Mouse (Mus musculus) embryonic facial prominence, embryonic 12.5 days (tissue): ENCODE measurements at regions not wholly inside any gene's neighbourhood (a gene's known extent, or its start where the extent isn't known, plus 50 kb on each side); places are given as distances from the start of the nearest gene placed in this dataset.
A peak's percentile ranks its signal among the peaks of the same experiment; 100 is the strongest.

ENCODE experiments used
- ATAC-seq: fragments of 200-750 bp; cut with Nextera tagmentation; 2 replicates; pipeline ENCODE4 v1.8.0; 2017; ENCODE audit not compliant: insufficient number of reproducible peaks, insufficient read depth, low FRiP score, low TSS enrichment
- H3K27ac ChIP-seq: fragments of 300-500 bp; sonication (generic); 2 replicates; pipeline ENCODE4 v1.5.1; 2016; ENCODE audit warnings: mild to moderate bottlenecking
- H3K27me3 ChIP-seq: fragments of 300-500 bp; sonication (generic); 2 replicates; pipeline ENCODE4 v1.6.1; 2016; ENCODE audit warnings: mild to moderate bottlenecking, moderate library complexity
- H3K36me3 ChIP-seq: fragments of 300-500 bp; sonication (generic); 2 replicates; pipeline ENCODE4 v1.6.1; 2016; ENCODE audit warnings: mild to moderate bottlenecking
- H3K4me1 ChIP-seq: fragments of 300-500 bp; sonication (generic); 2 replicates; pipeline ENCODE4 v1.6.1; 2016
- H3K4me2 ChIP-seq: fragments of 300-500 bp; sonication (generic); replicated peaks from 2 replicates; pipeline ENCODE4 v1.6.1; 2016; ENCODE audit warnings: mild to moderate bottlenecking, moderate library complexity
- H3K4me3 ChIP-seq: fragments of 300-500 bp; sonication (generic); 2 replicates; pipeline ENCODE4 v1.5.1; 2016; ENCODE audit warnings: mild to moderate bottlenecking
- H3K9ac ChIP-seq: fragments of 300-500 bp; sonication (generic); 2 replicates; pipeline ENCODE4 v1.6.1; 2016; ENCODE audit warnings: mild to moderate bottlenecking, moderate library complexity
- H3K9me3 ChIP-seq: fragments of 300-500 bp; sonication (generic); 2 replicates; pipeline ENCODE4 v1.6.1; 2016; ENCODE audit warnings: mild to moderate bottlenecking, moderate library complexity
- WGBS: fragments of 180-500 bp; shearing (Covaris S2); methylation state at CpG from one replicate; pipeline ENCODE4 v1.1.7; 2016; 5-methylcytosine and 5-hydroxymethylcytosine counted together

DNA sequence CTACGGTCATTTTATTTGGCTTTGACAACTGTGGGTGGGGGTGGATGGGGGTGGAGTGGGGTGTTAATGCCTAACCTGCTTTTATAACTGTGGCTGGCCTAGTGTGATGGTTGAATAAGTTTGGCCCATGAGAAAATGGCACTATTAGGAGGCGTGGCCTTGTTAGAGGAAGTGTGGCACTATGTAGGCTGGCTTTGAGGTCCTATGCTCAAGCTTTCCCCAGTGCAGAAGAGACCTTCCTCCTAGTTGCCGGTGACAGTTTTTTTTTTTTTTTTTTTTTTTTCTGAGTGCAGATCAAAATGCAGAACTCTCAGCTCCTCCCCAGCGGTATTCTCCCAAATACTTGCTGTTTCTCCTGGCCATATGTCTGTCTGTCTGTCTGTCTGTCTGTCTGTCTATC lies 404.6 kb upstream of the Smim15 start:
- no peaks in the 10 kb centered on the region for H3K36me3 ChIP-seq
- peaks cover 9% of the 10 kb centered on the region for H3K27me3 ChIP-seq
- H3K9me3 ChIP-seq = no peaks in the 10 kb centered on the region
- no peak for ATAC-seq
- 0 out of 2 replicates have a peak, but pooled peaks cover 3% of the 10 kb centered on the region for H3K4me1 ChIP-seq
- no peak overlapping the region for H3K4me3 ChIP-seq
- no peak overlapping the region for H3K4me2 ChIP-seq
- no peak overlapping the region for H3K9ac ChIP-seq
- 82% methylated on average over 4 of the region's 4 CpGs for WGBS
- H3K27ac ChIP-seq = no peak overlapping the region

DNA sequence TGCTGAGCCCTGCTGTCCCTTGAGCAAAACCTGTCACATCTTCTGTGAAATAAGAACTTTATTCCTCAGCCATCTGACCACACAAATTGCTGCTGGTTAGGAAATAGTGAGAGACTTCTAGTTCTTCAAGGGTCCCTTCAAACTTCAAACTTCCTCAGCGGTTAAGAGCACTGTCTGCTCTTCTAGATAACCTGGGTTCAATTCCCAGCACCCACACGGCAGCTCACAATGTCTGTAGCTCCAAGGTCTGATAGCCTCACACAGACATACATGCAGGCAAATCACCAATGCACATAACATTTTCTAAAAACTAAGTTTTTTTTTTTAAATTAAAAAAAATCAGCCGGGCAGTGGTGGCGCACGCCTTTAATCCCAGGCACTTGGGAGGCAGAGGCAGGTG lies 407.0 kb upstream of the Smim15 start:
- 90% methylated on average over 5 of the region's 5 CpGs for WGBS
- no peaks in the 10 kb centered on the region for H3K36me3 ChIP-seq
- H3K4me3 ChIP-seq = no peak overlapping the region
- H3K4me1 ChIP-seq = 0 out of 2 replicates have a peak, but pooled peaks cover 3% of the 10 kb centered on the region
- no peaks in the 10 kb centered on the region for H3K9me3 ChIP-seq
- no peak overlapping the region for H3K27ac ChIP-seq
- no peaks in the 10 kb centered on the region for H3K27me3 ChIP-seq
- H3K9ac ChIP-seq = no peak overlapping the region
- H3K4me2 ChIP-seq = no peak overlapping the region
- ATAC-seq = no peak

DNA sequence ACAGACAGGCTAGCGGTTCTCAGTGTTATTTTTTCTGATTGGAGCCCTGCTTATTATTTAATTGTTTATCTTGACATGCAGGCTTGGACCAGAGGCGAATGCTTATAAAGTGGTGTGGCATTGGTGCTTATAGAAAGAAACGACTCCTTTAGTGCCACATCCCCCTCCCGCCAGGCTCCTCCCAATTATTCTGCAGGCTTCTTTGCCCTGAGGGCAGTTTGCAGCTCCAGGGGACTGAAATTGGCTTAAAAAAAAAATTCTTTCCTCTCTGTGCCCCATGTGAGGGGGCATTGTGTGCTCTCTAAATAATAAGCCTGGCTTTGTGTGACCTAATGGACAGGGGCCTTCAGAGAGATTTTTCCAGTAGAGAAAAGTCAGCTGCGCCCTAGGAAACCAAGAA lies 409.1 kb upstream of the Smim15 start:
- H3K4me1 ChIP-seq = 0 out of 2 replicates have a peak, but pooled peaks cover 3% of the 10 kb centered on the region
- no peak overlapping the region for H3K27ac ChIP-seq
- H3K27me3 ChIP-seq = no peaks in the 10 kb centered on the region
- H3K9me3 ChIP-seq = no peaks in the 10 kb centered on the region
- H3K36me3 ChIP-seq = no peaks in the 10 kb centered on the region
- no peak overlapping the region for H3K4me2 ChIP-seq
- no peak overlapping the region for H3K9ac ChIP-seq
- WGBS = 28% methylated on average over 5 of the region's 5 CpGs
- ATAC-seq = no peak
- H3K4me3 ChIP-seq = no peak overlapping the region

DNA sequence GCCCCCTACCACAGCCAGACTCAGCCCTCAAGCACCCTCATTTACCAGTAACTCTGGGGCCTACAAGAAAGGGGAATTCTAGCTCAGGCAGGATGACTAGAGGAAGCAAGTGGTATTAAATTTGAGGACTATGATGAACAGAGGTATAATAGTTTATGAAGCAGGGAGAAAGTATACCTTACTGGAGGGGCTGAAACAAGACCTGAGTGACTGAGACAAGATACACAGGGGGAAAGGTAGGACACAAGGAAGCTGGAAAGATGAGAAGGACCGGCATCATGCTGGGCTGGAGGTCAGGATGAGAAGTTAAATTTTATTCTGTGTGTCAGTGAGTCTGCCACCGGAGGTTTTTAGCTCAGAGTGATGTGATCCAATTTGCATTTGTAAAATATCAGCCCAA lies 417.2 kb upstream of the Smim15 start:
- no peak overlapping the region for H3K4me2 ChIP-seq
- 78% methylated on average over 2 of the region's 2 CpGs for WGBS
- H3K9me3 ChIP-seq = no peaks in the 10 kb centered on the region
- H3K9ac ChIP-seq = no peak overlapping the region
- H3K36me3 ChIP-seq = no peaks in the 10 kb centered on the region
- no peak overlapping the region for H3K27ac ChIP-seq
- ATAC-seq = no peak
- H3K4me3 ChIP-seq = no peak overlapping the region
- H3K4me1 ChIP-seq = no peaks in the 10 kb centered on the region
- peaks cover 3% of the 10 kb centered on the region; the same call in 1 of the 2 replicates for H3K27me3 ChIP-seq

DNA sequence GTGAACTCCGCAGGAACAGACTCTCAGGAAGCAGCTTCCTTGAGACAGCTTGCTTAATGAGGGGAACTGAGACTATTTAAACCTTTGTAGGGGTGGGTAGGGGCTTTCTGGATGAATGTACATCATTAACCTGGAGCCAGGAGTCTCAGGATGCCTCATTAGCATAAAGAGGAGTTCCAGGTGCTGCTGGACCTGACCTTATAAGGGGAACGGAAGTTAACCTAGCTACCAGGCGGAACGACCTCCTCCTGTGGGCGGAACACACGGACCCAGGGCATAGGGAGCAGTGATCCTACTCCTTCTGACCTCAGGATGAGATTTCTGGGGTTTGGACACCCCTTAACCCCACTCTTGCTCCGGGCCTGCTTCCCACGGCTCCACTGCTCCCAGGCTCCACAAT lies 417.6 kb upstream of the Smim15 start:
- Histone ChIP-seq H3K27ac (no peak overlapping the region), H3K4me3 (no peak overlapping the region), H3K4me1 (no peaks in the 10 kb centered on the region), H3K4me2 (no peak overlapping the region), H3K9me3 (no peaks in the 10 kb centered on the region), H3K9ac (no peak overlapping the region), H3K27me3 (peaks cover 3% of the 10 kb centered on the region; the same call in 1 of the 2 replicates), H3K36me3 (no peaks in the 10 kb centered on the region)
- no peak for ATAC-seq
- 52% methylated on average over 8 of the region's 8 CpGs for WGBS

DNA sequence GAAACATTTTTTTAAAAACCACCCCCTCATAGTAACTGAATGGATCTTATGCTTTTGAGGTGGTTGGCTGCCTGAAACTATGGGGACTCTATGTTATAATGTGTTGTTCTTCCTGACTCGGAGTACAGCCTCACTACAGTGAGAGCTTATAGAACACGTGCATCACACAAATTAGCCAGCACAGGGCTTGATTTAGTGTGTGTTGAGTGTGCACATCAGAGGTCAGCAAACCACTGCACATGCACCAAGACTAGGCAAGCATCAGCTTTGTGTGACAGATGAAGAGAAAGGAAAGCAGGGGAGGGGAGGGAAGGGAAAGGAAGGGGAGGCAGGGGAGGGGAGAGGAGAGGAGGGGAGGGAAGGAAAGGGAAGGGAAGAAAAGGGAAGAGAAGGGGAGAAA lies 422.9 kb upstream of the Smim15 start:
- Histone ChIP-seq H3K27ac (no peak overlapping the region), H3K4me1 (peaks cover 13% of the 10 kb centered on the region; the same call in 1 of the 2 replicates), H3K4me2 (no peak overlapping the region), H3K4me3 (no peak overlapping the region), H3K36me3 (no peaks in the 10 kb centered on the region), H3K9me3 (no peaks in the 10 kb centered on the region), H3K27me3 (peaks cover 3% of the 10 kb centered on the region; the same call in 1 of the 2 replicates), H3K9ac (no peak overlapping the region)
- ATAC-seq = no peak
- WGBS = 71% methylated on average over 2 of the region's 2 CpGs

DNA sequence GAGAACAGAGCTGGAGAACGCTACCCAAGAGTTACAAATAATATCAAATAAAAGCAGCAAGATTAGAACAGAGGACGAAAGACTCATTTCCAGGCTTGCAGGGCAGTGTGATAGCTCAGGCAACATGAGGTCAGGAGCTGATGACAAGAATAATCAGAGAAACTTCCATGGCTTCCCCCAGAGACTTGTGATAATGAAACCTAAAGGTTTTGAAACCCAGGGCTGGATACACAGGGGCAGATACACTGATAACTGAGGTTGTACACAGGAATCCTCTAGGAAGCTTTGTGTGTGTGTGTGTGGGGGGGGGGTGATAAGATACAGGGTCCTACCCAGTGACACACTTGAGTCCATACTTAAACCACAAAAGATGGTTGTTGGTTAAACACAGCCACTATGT lies 423.4 kb upstream of the Smim15 start:
- ATAC-seq = no peak
- 74% methylated on average over 2 of the region's 2 CpGs for WGBS
- Histone ChIP-seq H3K4me1 (peaks cover 13% of the 10 kb centered on the region; the same call in 1 of the 2 replicates), H3K27me3 (peaks cover 3% of the 10 kb centered on the region; the same call in 1 of the 2 replicates), H3K9me3 (no peaks in the 10 kb centered on the region), H3K9ac (no peak overlapping the region), H3K36me3 (no peaks in the 10 kb centered on the region), H3K27ac (no peak overlapping the region), H3K4me3 (no peak overlapping the region), H3K4me2 (no peak overlapping the region)

DNA sequence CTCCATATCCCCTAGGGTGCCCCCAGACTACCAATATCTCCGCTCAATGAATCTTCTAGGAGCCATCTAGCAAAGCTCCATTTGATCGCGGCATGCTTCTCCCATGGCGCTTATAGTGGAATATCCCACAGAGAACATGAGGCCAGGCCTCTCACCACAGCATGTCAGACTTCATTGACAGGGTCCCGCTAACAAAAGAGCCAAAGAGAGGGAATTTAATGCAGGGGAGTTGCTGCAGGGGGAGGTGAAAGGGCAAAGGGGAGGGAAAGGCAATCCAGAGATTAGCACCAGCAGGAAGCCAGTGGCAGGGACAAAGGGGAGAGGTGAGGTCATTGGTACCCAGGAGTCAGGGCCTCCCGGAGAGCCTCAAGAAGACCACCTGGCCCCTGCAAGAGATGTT lies 424.0 kb upstream of the Smim15 start:
- peaks cover 3% of the 10 kb centered on the region; the same call in 1 of the 2 replicates for H3K27me3 ChIP-seq
- ATAC-seq = no peak
- 11% methylated on average over 6 of the region's 6 CpGs for whole genome bisulfite sequencing
- H3K4me3 ChIP-seq = no peak overlapping the region
- no peaks in the 10 kb centered on the region for H3K9me3 ChIP-seq
- H3K27ac ChIP-seq = no peak overlapping the region
- no peak overlapping the region for H3K9ac ChIP-seq
- H3K4me2 ChIP-seq = no peak overlapping the region
- H3K36me3 ChIP-seq = no peaks in the 10 kb centered on the region
- H3K4me1 ChIP-seq = peaks cover 13% of the 10 kb centered on the region; the same call in 1 of the 2 replicates

DNA sequence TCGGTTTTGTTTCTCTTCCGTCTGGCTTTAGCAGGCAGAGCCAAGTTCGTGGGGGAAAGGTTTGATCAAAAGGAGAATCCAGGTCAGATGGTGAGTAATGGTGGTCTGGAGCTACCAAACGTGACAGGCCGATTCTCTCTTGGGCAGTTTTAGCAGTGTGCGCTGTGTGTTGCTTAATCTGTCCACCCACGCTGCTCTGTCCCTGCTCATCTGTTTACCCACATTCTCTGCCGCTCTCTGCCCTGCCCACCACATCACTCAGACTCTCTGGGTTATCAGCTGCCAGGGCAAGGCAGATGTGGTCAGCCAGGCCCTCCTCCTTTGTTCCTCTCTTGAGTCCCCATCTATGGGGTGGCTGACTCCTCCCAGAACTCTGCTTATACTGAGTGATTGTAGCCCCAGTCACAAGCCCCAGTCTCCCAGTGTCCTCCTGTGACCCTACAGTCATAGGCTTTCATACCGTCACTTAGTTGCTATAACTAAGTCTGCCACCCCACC lies 424.8 kb upstream of the Smim15 start:
- WGBS = 38% methylated on average over 9 of the region's 9 CpGs
- no peaks in the 10 kb centered on the region for H3K9me3 ChIP-seq
- H3K9ac ChIP-seq = no peak overlapping the region
- peaks cover 3% of the 10 kb centered on the region; the same call in 1 of the 2 replicates for H3K27me3 ChIP-seq
- H3K36me3 ChIP-seq = no peaks in the 10 kb centered on the region
- 0 out of 2 replicates have a peak, but pooled peaks have one; percentile 28 for ATAC-seq
- H3K27ac ChIP-seq = no peak overlapping the region
- H3K4me2 ChIP-seq = no peak overlapping the region
- peaks cover 13% of the 10 kb centered on the region; the same call in 1 of the 2 replicates for H3K4me1 ChIP-seq
- no peak overlapping the region for H3K4me3 ChIP-seq

DNA sequence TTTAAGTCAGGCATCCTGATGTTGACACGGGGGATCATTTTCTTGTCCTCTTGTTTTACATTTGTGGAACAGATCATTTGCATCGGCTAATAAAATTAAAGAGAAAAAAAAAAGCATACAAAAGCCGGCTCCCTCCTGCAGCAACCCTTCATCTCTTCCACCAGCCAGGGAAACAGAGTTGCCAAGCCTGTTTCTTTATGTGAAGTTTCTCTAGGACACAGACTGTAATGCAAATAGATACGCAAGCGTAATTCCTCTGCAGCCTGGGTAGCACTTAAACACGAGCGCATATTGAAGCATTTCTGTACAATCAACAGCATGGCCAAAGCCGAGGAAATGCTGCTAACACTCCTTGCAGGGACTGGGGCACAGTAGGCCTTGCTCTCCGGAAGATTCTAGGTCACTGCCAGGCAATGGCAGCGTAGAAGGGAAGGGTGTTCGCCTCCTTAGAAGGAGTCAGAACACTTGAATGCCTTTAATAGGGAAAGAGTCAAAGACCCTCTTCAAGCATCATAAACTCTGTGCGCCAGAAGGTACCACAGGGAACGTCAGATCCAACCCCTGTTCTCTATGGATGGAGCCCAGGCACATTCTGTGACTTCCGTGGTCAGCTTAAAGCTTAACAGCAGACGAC lies 425.3 kb upstream of the Smim15 start:
- Histone ChIP-seq H3K9ac (no peak overlapping the region), H3K4me1 (peaks cover 13% of the 10 kb centered on the region; the same call in 1 of the 2 replicates), H3K9me3 (no peaks in the 10 kb centered on the region), H3K27me3 (peaks cover 3% of the 10 kb centered on the region; the same call in 1 of the 2 replicates), H3K36me3 (no peaks in the 10 kb centered on the region), H3K4me2 (no peak overlapping the region), H3K27ac (no peak overlapping the region), H3K4me3 (no peak overlapping the region)
- ATAC-seq = no peak
- WGBS = 40% methylated on average over 15 of the region's 15 CpGs

DNA sequence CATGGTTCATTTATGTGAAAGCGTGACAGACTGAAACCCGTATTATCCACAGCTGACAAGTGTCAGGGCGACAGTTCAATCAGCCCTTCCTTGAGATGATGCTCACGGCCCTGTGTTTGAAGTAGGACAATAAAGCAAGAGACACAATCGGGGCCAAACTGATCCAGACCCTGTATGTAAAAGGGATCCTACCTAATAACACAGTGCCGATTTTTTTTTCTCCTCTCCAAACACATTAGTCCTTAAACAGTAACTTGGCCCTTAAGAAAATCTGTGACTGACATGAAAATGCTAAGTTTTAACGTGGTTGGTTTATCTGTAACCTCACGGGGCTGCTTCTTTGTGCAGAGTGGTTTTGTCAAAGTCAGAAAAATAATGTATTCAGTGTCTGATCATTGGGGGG lies 425.9 kb upstream of the Smim15 start:
- no peak for ATAC-seq
- no peak overlapping the region for H3K9ac ChIP-seq
- peaks cover 13% of the 10 kb centered on the region; the same call in 1 of the 2 replicates for H3K4me1 ChIP-seq
- 37% methylated on average over 8 of the region's 8 CpGs for WGBS
- H3K4me2 ChIP-seq = no peak overlapping the region
- H3K27ac ChIP-seq = no peak overlapping the region
- no peaks in the 10 kb centered on the region for H3K9me3 ChIP-seq
- H3K36me3 ChIP-seq = no peaks in the 10 kb centered on the region
- no peak overlapping the region for H3K4me3 ChIP-seq
- peaks cover 3% of the 10 kb centered on the region; the same call in 1 of the 2 replicates for H3K27me3 ChIP-seq

DNA sequence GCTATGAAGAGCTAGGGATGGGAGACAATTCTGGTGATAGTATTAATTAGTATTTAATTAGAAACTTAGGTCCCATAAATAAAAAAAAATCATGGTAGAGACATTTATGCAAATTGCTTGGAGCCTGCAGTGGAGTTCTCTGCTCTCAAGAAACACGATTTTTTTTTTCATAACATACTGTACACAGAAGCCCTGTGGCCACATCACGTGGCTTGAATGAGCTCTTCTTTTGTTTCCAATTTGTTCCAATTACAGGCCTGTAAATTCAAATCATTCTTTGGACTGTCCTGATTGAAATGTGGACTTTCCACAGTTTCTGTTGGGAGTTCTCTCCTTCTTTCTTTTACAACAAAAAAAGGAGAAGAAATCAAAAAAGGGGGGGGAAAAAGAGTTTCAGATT lies 426.7 kb upstream of the Smim15 start:
- no peak for ATAC-seq

More for the DNA sequence above, 426.7 kb upstream of the Smim15 start:
- 27% methylated on average over 2 of the region's 2 CpGs for WGBS
- no peaks in the 10 kb centered on the region for H3K9me3 ChIP-seq
- H3K27me3 ChIP-seq = peaks cover 3% of the 10 kb centered on the region; the same call in 1 of the 2 replicates
- H3K9ac ChIP-seq = no peak overlapping the region
- peaks cover 13% of the 10 kb centered on the region; the same call in 1 of the 2 replicates for H3K4me1 ChIP-seq
- no peak overlapping the region for H3K4me2 ChIP-seq
- H3K27ac ChIP-seq = no peak overlapping the region
- no peak overlapping the region for H3K4me3 ChIP-seq
- no peaks in the 10 kb centered on the region for H3K36me3 ChIP-seq
